Mouse (Mus musculus) neural tube, embryonic 15.5 days (tissue): Measurements from ENCODE around the gene Ndc1. TPM values are rescaled to one million over a fixed set of nuclear protein-coding genes. Genes with fewer than 3 reads are reported as not detected.

ENCODE experiments used
- ATAC-seq: fragments of 200-750 bp; cut with Nextera tagmentation; 2 replicates; pipeline ENCODE4 v1.8.0; 2017; ENCODE audit warnings: mild to moderate bottlenecking, moderate TSS enrichment, moderate library complexity; ENCODE audit not compliant: low FRiP score
- H3K27ac ChIP-seq: fragments of 300-500 bp; sonication (generic); replicated peaks from 2 replicates; pipeline ENCODE4 v1.5.1; 2015; ENCODE audit warnings: mild to moderate bottlenecking, inconsistent platforms
- H3K27me3 ChIP-seq: fragments of 300-500 bp; sonication (generic); replicated peaks from 2 replicates; pipeline ENCODE4 v1.6.1; 2015; ENCODE audit warnings: inconsistent platforms
- H3K36me3 ChIP-seq: fragments of 300-500 bp; sonication (generic); 2 replicates; pipeline ENCODE4 v1.6.1; 2015; ENCODE audit warnings: inconsistent platforms
- H3K4me1 ChIP-seq: fragments of 300-500 bp; sonication (generic); 2 replicates; pipeline ENCODE4 v1.6.1; 2015; ENCODE audit warnings: inconsistent platforms
- H3K4me2 ChIP-seq: fragments of 300-500 bp; sonication (generic); 2 replicates; pipeline ENCODE4 v1.6.1; 2015; ENCODE audit warnings: inconsistent platforms, mild to moderate bottlenecking, moderate library complexity
- H3K4me3 ChIP-seq: fragments of 300-500 bp; sonication (generic); replicated peaks from 2 replicates; pipeline ENCODE4 v1.5.1; 2015; ENCODE audit warnings: mild to moderate bottlenecking, inconsistent platforms
- H3K9ac ChIP-seq: fragments of 300-500 bp; sonication (generic); replicated peaks from 2 replicates; pipeline ENCODE4 v1.6.1; 2015; ENCODE audit warnings: mild to moderate bottlenecking, inconsistent platforms
- H3K9me3 ChIP-seq: fragments of 300-500 bp; sonication (generic); replicated peaks from 2 replicates; pipeline ENCODE4 v1.6.1; 2016; ENCODE audit warnings: inconsistent platforms
- WGBS: fragments of 180-500 bp; shearing (Covaris S2); methylation state at CpG from one replicate; pipeline ENCODE4 v1.1.7; 2015; ENCODE audit warnings: mixed read lengths; 5-methylcytosine and 5-hydroxymethylcytosine counted together
- polyA plus RNA-seq: library from polyadenylated mRNA; unstranded; fragments of >200 nt; fragmentation: Nextera tagmentation; extraction: Ambion mirVana; gene quantifications from 2 replicates; pipeline ENCODE4 v1.2.1, GENCODE M21; 2015

The Ndc1 gene
- polyA plus RNA-seq: 17.1 and 20.5 TPM in 2 replicates

- H3K27me3 ChIP-seq: no peaks in the 10 kb centered on the region
- H3K4me2 ChIP-seq: peak within 1 kb of the TSS; percentile 77
- peak within 1 kb of the TSS; percentile 77 for H3K9ac ChIP-seq
- H3K36me3 ChIP-seq: 0 out of 2 replicates have a peak, but pooled peaks cover 3% of the 10 kb centered on the region
- H3K4me1 ChIP-seq: peaks cover 7% of the 10 kb centered on the region
- under 1% methylated on average over 51 of the region's 51 CpGs for WGBS
- H3K4me3 ChIP-seq: peak within 1 kb of the TSS; percentile 86
- no peaks in the 10 kb centered on the region for H3K9me3 ChIP-seq
- ATAC-seq: peak; percentile 97
- H3K27ac ChIP-seq: peak within 1 kb of the TSS; percentile 94
These were observed at the start of gene Ndc1 for GRCm38 (mm10) chr4:107367567-107368314. Gene Ndc1 (plus strand): TSS chr4:107367784.

DNA sequence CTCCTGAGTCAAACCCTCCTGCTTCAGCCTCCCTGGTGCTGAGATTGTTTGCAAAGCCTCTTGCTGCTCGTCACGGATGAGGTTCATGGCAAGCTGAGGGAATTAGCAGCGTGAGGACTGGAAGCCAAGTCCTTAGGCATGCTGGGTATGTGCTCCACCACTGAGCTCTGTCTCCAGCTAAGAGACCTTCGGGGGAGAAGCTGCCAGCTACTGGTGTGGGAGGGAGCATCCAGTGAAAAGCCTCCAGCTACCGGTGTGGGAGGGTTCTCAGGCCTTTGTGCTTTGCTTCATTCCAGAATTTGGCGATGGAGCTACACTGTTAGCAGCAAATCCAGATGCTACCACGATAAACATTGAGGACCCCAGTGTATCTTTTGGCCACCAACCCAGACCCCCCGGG is 48.9 kb upstream of the Ndc1 start:
- WGBS: 86% methylated on average over 8 of the region's 8 CpGs
- peaks cover 13% of the 10 kb centered on the region for H3K4me1 ChIP-seq
- no peaks in the 10 kb centered on the region for H3K27me3 ChIP-seq
- H3K9me3 ChIP-seq: no peaks in the 10 kb centered on the region
- no peak overlapping the region for H3K4me3 ChIP-seq
- ATAC-seq: no peak
- no peak overlapping the region for H3K9ac ChIP-seq
- no peak overlapping the region for H3K4me2 ChIP-seq
- H3K27ac ChIP-seq: no peak overlapping the region
- peaks cover 62% of the 10 kb centered on the region for H3K36me3 ChIP-seq

DNA sequence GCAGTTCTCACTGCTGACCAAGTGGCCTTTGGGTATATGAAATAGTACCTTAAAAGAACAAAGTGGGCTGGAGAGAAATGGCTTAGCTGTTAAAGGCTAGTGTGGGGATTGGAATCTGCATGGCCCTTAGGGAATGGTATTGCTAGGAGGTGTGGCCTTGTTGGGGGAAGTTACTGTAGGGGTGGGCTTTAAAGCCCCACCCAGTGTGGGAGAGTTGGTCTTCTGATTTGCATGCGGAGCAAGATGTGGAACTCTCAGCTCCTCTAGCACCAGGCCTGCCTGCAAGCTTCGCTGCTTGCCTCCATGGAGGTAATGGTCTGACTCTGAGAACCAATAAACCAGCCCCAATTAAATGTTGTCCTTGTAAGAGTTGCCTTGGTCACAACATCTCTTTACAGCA is 46.5 kb upstream of the Ndc1 start:
- H3K9me3 ChIP-seq: no peaks in the 10 kb centered on the region
- H3K9ac ChIP-seq: no peak overlapping the region
- H3K27ac ChIP-seq: no peak overlapping the region
- H3K4me2 ChIP-seq: no peak overlapping the region
- H3K4me3 ChIP-seq: no peak overlapping the region
- WGBS: 80% methylated on average over 2 of the region's 2 CpGs
- H3K4me1 ChIP-seq: no peaks in the 10 kb centered on the region
- ATAC-seq: no peak
- H3K27me3 ChIP-seq: no peaks in the 10 kb centered on the region
- peaks cover 75% of the 10 kb centered on the region for H3K36me3 ChIP-seq

GRCm38 (mm10) chr4:107323113-107323512 is 44.5 kb upstream of the Ndc1 start:
- no peak for ATAC-seq
- Histone ChIP-seq H3K36me3 (peaks cover 64% of the 10 kb centered on the region), H3K4me3 (no peak overlapping the region), H3K9me3 (no peaks in the 10 kb centered on the region), H3K4me1 (no peaks in the 10 kb centered on the region), H3K27ac (no peak overlapping the region), H3K4me2 (no peak overlapping the region), H3K27me3 (no peaks in the 10 kb centered on the region), H3K9ac (no peak overlapping the region)
- 95% methylated on average over 2 of the region's 2 CpGs for WGBS

- no peaks in the 10 kb centered on the region for H3K27me3 ChIP-seq
- 96% methylated on average over 8 of the region's 8 CpGs for WGBS
- H3K9me3 ChIP-seq: no peaks in the 10 kb centered on the region
- H3K4me3 ChIP-seq: no peak overlapping the region
- no peak overlapping the region for H3K9ac ChIP-seq
- no peaks in the 10 kb centered on the region for H3K4me1 ChIP-seq
- no peak for ATAC-seq
- H3K4me2 ChIP-seq: no peak overlapping the region
- no peak overlapping the region for H3K27ac ChIP-seq
- peaks cover 33% of the 10 kb centered on the region for H3K36me3 ChIP-seq
These were observed 39.1 kb upstream of the Ndc1 start for GRCm38 (mm10) chr4:107328530-107328929.

GRCm38 (mm10) chr4:107333514-107333913 is 34.1 kb upstream of the Ndc1 start:
- Histone ChIP-seq H3K4me1 (no peaks in the 10 kb centered on the region), H3K4me3 (no peak overlapping the region)
- ATAC-seq: no peak

DNA sequence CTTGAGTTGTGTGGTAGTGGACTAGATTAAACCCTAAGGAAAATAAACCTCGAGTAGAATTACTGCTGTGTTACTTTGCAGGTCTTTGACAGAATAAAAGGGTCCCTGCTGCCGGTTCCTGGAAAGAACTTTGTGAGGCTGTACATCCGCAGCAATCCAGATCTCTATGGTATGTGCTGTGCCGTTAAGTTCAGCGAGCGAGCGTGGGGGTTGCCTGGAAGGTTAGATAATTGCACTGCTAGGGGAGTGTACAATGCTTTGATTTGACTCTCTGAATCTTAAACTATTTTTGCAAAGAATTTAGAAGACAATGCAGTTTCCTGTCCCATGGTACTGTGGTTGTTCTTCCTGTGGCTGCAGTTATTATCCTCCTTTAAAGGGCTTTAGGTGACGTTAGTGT is 31.2 kb upstream of the Ndc1 start:
- no peaks in the 10 kb centered on the region for H3K9me3 ChIP-seq
- no peaks in the 10 kb centered on the region; the same call in 1 of the 2 replicates for H3K36me3 ChIP-seq
- H3K4me1 ChIP-seq: no peaks in the 10 kb centered on the region
- H3K27me3 ChIP-seq: no peaks in the 10 kb centered on the region
- no peak overlapping the region for H3K27ac ChIP-seq
- no peak for ATAC-seq
- WGBS: 66% methylated on average over 8 of the region's 8 CpGs
- H3K4me2 ChIP-seq: no peak overlapping the region
- H3K9ac ChIP-seq: no peak overlapping the region
- H3K4me3 ChIP-seq: no peak overlapping the region

More at GRCm38 (mm10) chr4:107333514-107333913, 34.1 kb upstream of the Ndc1 start:
- Histone ChIP-seq H3K36me3 (peaks cover 9% of the 10 kb centered on the region), H3K9ac (no peak overlapping the region), H3K27me3 (no peaks in the 10 kb centered on the region), H3K27ac (no peak overlapping the region), H3K4me2 (no peak overlapping the region), H3K9me3 (no peaks in the 10 kb centered on the region)
- WGBS: 91% methylated on average over 4 of the region's 4 CpGs

DNA sequence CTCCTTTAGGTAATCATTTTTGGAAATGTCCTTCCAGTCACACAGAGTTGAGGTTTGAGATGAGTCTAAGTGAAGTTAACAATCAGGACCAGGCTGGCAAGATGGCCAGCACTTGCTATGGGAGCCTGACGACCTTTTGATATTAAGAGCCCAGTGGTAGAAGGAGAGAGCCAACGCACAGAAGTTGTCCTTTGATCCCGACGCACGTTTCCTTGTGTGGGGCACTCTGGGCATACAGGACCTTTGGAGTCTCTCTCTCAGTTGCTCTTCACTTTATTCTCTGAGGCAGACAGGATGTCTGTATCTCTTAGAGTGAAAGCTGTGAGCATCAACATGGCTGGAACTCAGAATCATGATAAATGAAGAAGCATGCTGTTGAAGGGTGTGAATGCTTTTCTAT is 30.1 kb upstream of the Ndc1 start:
- H3K9me3 ChIP-seq: no peaks in the 10 kb centered on the region
- no peak overlapping the region for H3K4me3 ChIP-seq
- H3K9ac ChIP-seq: no peak overlapping the region
- no peaks in the 10 kb centered on the region for H3K27me3 ChIP-seq
- H3K36me3 ChIP-seq: no peaks in the 10 kb centered on the region; the same call in 1 of the 2 replicates
- H3K27ac ChIP-seq: no peak overlapping the region
- no peaks in the 10 kb centered on the region for H3K4me1 ChIP-seq
- no peak overlapping the region for H3K4me2 ChIP-seq
- WGBS: 90% methylated on average over 5 of the region's 5 CpGs
- ATAC-seq: no peak

DNA sequence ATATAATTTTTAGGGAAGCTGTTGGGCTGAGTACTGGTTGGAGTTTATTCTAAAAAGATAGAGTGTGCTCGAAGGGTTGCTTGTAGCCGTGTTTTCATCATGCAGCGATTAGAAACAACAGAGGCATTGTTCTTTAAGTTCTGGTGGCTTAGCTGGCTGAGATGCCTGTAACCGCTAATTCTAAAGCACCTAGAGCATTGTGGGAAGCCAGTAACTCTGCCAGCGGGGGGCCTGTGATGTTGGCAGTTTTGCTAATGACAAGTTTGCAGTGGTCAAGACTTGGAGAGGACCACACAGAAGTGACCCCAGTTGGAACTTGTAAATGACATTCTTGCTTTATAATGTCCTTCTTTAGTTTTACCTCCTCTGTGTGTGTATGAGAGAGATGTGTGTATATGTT is 26.2 kb upstream of the Ndc1 start:
- Histone ChIP-seq H3K4me1 (no peaks in the 10 kb centered on the region), H3K9me3 (no peaks in the 10 kb centered on the region), H3K4me2 (no peak overlapping the region), H3K27ac (0 out of 2 replicates have a peak overlapping the region, but pooled peaks have one; percentile 9), H3K9ac (no peak overlapping the region), H3K27me3 (no peaks in the 10 kb centered on the region), H3K36me3 (peaks cover 12% of the 10 kb centered on the region; the same call in 1 of the 2 replicates), H3K4me3 (no peak overlapping the region)
- no peak for ATAC-seq
- 29% methylated on average over 5 of the region's 5 CpGs for WGBS

DNA sequence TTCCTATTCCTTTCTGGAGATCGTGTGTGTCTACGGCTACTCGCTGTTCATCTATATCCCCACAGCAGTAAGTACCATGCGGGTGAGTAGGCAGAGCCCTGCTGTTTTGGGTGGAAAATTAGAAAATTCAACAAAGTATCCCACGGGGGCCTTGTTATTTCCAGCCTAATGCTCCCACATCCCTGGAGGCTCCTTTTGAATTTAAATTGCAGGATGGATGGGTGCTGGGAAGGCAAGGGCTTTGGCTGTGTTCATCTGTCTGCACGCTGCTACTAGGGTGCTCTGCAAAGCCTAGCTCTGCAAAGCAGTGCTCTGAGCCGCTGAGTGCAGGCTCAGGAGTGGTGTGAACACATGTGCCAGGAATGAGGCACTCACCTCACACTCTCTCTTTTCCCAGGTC is 23.0 kb upstream of the Ndc1 start:
- 73% methylated on average over 7 of the region's 7 CpGs for WGBS
- H3K9ac ChIP-seq: no peak overlapping the region

GRCm38 (mm10) chr4:107347221-107347620 is 20.4 kb upstream of the Ndc1 start:
- Histone ChIP-seq H3K4me2 (no peak overlapping the region), H3K36me3 (peaks cover 25% of the 10 kb centered on the region), H3K9ac (no peak overlapping the region), H3K4me1 (peaks cover 18% of the 10 kb centered on the region), H3K4me3 (no peak overlapping the region), H3K9me3 (no peaks in the 10 kb centered on the region), H3K27me3 (no peaks in the 10 kb centered on the region), H3K27ac (no peak overlapping the region)
- 79% methylated on average over 6 of the region's 6 CpGs for WGBS
- ATAC-seq: no peak

More for the DNA sequence above, 23.0 kb upstream of the Ndc1 start:
- Histone ChIP-seq H3K4me2 (no peak overlapping the region), H3K4me1 (peaks cover 16% of the 10 kb centered on the region), H3K36me3 (peaks cover 15% of the 10 kb centered on the region; the same call in 1 of the 2 replicates), H3K4me3 (no peak overlapping the region), H3K9me3 (no peaks in the 10 kb centered on the region), H3K27me3 (no peaks in the 10 kb centered on the region), H3K27ac (peak overlapping the region; percentile 48; the same call in 1 of the 2 replicates)
- peak; percentile 54; the same call in 1 of the 2 replicates for ATAC-seq
